Mouse (Mus musculus) layer of hippocampus, adult 9-11 months (tissue): ENCODE measurements at regions not wholly inside any gene's neighbourhood (a gene's known extent, or its start where the extent isn't known, plus 50 kb on each side); places are given as distances from the start of the nearest gene placed in this dataset.
"Not testable (repeated sequence)": the region's sequence is repeated elsewhere in the genome, so short reads cannot be mapped to it uniquely, and the experiment has no call there.

Source experiments
- DNase-seq: peaks from one replicate; pipeline ENCODE4 v3.0.0; 2022

DNA sequence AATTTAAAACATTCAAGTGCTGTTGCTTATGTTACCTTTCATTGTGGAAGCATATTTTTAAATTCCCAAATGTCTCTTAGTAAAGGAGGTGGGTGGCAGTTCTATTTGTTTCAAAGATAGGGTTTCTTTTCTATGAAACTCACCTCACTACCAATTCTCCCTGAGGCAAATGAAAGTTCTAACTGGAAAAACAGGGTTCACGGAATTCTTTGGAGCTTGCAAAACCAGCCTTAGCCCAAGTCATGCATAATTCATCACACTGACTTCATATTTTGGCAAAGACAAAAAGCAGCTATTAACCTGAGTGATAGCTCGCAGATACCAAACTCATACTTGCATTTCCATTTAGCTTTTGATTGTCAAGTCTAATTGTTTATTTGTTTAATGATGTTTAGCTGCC, 73.8 kb downstream of the Dio2 start:
- DNase-seq = no peak

DNA sequence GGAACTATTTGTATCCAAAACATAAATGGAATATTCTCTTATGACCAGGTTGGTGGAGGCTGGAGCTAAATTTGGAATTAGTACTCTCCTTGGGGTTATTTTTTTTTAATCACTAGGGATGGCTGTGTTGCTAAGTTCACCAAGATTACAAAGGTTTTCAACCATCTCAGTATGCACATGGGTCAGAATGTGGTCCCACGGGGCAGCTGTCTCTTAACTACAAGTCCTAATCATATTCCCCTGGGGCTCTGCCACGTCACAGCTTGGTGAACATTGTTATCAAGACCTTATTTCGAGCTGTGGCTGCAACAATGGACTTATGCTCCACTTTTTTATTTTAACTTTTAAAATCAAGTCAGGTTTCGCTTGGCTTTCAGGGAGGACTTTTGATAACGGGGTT, 92.8 kb downstream of the Dio2 start:
- no peak for DNase-seq

DNA sequence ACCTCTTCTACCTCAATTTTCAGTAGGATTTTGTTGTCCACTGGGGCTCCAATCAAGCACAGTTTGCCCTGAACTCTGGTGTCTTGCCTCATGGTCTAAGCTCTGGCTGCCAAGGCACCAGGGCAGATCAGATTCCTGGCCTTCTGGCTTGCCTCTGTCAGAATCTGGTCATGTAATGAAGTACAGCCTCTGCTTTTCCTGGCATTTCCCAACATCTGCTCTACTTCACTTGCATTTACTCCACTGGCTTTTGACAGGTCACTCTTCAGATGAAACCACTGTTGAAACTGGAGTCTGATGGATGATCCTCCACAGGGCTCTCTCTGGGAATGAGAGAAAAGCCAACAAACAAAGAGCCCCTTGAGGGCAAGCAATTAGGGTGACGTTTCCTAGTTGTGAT, 94.3 kb downstream of the Dio2 start:
- no peak for DNase-seq

DNA sequence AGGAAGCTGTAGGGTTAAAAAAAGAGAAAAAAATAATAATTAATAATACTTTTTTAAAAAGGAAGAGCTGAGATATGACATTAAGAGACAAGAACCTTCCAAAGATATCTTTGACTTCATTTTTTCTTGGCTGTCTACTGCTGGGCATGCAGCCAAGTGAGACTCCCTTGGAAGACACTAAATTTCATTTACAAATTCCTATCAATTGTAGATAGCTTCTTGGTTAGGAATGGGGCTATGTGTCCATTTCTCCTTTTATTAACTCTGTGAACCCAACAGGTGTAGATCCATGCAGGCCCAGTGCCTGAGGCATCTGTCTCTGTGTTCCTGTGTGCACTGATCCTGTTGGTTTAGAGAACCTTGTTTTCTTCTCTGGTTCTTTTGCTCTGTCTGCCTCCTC, 113.4 kb downstream of the Dio2 start:
- DNase-seq = no peak

DNA sequence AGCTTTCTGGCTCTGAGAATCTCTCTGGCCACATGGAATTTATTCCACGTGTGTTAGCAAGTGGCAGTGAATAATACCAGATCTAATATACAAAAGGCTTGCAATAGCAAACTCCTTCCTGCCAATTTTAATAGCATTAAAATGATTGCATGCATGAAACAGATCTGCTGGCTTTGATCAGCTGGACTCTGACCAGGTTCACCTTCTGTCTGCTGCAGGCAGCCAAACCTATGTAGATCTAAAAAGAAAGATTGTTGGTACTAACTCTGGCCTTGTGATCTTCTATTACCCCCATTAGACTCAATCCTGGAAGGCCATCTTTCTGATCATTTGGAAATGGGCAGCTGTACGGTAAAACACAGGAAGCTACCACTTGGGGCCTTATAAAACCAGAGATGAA, 114.8 kb downstream of the Dio2 start:
- DNase-seq = no peak

DNA sequence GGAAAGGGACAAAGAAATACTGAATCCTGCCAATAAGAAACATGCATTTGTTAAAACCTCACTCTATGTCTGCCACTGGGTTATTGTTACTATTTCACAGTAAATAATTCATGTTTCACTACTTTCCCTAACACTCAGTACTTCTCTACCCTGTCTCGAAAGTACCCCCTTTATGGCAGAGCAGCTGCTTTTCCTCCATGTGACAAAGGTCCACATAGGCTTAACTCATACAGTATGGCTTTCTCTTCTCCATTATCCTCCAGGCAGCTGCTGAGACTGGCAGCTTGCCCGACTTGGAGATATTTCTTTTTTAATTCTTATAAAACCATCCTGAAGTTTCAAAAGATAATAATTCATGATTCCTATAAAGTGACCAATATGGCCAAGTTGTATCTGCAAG, 129.4 kb downstream of the Dio2 start:
- DNase-seq = no peak

DNA sequence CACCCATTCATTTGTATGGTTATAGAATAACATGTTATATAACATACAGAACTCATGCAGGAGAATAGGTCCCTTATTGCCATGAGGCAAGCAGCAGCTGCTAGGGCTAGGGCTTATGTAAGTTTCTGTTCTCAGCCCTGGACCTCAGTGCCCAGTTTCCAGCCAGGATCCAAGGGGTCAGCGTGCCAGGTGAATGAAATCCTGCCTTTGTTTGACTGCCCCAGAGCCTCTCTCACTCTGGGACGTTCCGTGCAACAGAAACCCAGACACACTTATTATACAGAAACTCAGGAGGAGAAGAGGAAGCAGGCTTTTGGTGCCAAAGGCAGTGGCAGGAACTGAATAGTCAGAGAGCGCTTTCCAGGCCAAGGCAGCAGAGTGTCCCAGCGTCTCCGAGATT, 130.3 kb downstream of the Dio2 start:
- DNase-seq = peak; percentile 30

DNA sequence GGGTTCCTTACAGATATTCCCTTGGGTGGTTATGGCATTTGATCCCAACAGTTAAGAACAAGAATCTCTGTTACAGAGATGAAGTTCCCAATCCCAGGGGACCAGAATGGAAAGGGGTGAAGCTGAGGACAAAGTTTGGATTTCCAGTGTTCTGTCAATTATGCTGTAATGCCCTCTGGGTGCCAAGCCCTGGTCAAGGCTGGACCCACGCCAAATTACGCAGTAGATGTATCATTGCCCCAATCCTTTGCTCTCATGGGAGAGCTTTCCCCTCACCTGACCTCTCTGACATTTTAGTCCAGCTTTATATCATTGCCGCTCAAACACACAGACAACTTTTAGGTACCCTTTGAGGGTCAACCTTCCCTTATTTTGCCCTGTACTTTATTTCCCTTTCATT, 158.2 kb downstream of the Dio2 start:
- no peak for DNase-seq

DNA sequence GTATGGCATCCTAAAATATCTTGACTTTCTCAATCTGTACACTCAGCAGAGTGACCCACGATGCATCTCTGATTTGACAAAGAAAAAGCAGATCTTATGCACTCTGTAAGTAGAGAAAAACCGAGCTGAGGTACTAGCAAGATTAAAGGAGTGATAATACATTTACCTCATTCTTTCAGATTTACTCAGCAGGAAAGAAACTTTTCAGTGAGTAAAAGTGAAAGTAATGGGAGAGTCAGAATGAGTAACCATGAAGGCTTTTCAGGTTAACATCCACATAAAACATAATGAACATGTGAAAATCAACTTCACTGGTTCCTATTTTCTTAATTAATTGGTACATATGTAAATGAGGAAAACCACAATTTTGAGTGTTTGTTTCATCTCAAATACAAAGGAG, 162.1 kb downstream of the Dio2 start:
- DNase-seq = no peak

DNA sequence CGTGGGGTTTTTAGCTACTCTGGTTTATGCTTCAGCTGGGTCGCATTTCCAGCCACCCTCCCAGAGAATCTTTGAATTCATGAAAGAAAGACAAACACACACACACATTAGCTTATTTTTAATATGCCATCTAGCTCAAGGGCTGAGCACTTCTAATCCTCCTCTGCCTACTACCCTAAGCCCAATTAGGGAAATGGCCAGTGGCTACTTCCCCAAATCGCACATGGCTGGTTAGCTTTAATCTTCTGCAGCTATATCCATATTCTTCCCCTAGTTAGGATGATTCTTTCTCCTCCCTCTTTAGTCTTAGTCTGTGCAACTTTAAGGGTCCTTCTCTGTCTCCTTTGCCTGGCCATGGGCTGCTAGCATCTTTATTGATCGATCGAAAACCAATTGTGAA, 166.3 kb downstream of the Dio2 start:
- DNase-seq = no peak

DNA sequence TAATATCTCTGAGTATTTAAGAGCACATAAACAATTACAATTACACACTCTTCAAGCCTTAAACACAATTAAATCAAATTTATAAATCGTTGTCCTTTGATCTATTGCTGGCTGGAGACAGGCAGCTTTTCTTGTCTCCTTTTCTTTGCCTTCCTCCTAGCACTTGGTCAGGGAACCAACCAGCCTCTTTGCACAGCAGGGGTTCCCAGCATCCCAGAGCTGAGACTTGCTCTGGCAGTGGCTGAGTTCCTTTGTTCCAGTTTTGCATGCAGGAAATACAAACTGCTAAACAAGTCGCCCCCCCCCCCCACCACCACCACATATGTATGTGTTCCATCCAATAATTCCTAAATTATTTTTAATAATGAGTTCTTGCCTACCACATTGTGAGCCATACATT, 166.7 kb downstream of the Dio2 start:
- DNase-seq = no peak

DNA sequence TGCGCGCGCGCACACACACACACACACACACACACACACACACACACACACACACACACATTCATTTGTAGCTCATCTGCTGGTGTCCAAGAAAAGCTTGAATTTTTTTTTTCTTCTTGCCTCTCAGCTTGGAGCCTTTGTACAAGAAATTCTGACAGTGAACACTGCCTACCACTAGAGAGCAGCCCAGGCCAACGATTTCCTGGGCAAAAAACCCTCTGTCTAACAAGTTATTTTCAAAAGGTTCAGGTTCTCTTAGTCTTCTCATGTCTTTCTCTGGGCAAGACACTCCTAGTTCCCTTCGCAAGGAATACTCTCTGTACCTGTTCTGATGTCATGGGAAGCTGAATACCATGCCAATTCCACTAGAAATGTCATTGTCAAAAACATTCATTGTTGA, 171.9 kb downstream of the Dio2 start:
- peak; percentile 17 for DNase-seq

DNA sequence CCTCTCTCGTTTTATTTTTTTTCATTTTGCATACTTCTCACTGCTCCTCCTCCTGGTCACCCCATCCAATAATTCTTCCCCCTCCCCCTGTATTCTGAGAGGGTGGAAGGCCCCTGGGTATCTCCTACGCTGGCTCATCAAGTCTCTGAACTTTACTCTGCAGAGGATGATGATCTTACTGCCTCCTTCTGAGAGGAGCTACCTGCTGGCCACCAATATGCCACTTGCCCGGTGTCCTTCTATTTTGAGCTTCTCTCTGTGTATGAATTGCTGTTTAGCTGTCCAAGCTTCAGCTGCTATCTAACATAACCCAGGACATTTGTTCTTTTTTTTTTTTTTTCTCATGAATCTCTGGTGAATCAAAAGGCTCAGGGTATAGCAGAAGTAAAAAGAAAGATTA, 173.2 kb downstream of the Dio2 start:
- DNase-seq = no peak

DNA sequence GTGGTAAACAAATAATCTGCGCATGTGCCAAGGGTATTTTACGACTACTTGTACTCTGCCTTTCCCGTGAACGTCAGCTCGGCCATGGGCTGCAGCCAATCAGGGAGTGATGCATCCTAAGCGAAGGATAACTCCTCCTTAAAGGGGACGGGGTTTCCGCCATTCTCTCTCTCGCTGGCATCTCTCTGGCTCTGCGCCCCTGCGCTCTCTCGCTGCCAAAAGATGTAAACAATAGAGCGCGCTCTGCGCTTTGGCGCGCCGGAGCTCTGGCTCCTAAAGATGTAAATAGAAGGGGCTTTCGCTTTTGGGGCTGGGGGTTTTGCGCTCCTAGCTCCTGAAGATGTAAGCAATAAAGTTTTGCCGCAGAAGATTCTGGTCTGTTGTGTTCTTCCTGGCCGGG, 173.6 kb downstream of the Dio2 start:
- not testable (repeated sequence) for DNase-seq

DNA sequence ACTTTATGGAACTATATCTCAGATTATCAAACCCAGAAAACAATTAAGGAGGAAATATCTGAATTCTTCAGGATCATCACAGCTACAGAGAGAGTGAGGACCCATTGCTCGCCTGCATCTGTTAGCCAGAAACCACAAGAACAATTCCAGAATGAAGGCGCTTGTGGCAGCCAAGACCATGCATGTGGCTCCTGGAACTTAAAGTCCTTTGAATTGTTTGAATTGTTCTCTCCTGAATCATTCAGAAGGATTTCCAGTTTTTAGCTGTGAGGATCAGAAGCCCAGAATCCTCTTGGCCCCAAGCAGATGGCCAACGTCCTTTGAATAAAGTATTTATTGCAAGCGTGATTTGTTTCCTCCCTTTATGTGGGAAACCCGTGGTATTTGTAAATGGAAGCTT, 195.9 kb downstream of the Dio2 start:
- DNase-seq = no peak
